19 mouse cellular contexts compared by ENCODE assay signal in the genomic region with DNA sequence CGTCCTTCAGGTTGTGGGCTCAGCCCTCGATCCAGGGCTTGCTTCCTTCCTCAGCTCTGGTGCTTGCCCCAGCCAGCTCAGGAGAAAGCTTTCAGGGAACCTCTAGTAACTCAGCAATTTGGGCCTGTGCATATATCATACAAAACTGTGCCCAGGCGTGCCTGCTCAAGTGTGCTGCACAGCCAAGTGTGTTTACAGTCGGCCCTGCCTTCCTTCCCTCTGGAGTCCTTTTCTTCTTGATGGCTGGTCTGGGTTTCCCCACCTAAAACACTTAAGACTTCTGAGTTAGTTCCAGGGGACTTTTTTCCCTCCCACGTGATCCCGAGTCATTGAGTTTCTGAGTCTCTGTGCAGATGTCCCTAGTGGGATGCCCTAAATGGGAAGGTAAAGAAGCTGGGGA.
"Had no signal": no experiment of that assay in that cellular context is flagged by ENCODE, and none has a peak within 500 bp of the region (broad histone marks: within the 10 kb centered on the region; RNA-seq: fewer than 3 reads in every experiment).

No protein-coding gene starts in this region.

- H3K4me1 ChIP-seq: limb, embryonic 12.5 days had no signal

- H3K9me3 ChIP-seq: limb, embryonic 12.5 days; limb, embryonic 15.5 days; megakaryocyte, embryonic 14.5 days; midbrain, embryonic 10.5 days; midbrain, embryonic 13.5 days had no signal

- DNase-seq: kidney, adult 18-20 months; kidney, adult 9 months; kidney, postnatal 14 days; kidney, postnatal 4 days; left cerebral cortex, postnatal 4 days; lung, embryonic 14.5 days; thymus, adult 2 months; thymus, postnatal 14 days; thymus, postnatal 4 days had no signal

- H3K27me3 ChIP-seq: limb, embryonic 12.5 days; limb, embryonic 15.5 days; midbrain, embryonic 13.5 days had no signal

- H3K4me2 ChIP-seq: limb, embryonic 12.5 days; limb, embryonic 15.5 days; liver, embryonic 11.5 days; lung, embryonic 14.5 days; midbrain, embryonic 13.5 days had no signal

- H3K27ac ChIP-seq: limb, embryonic 12.5 days; limb, embryonic 15.5 days; liver, embryonic 14.5 days; midbrain, embryonic 10.5 days; midbrain, embryonic 13.5 days had no signal

- ATAC-seq: inflammation-experienced regulatory T-cells, adult 6 months; intestine, embryonic 16.5 days; midbrain, embryonic 13.5 days had no signal

- H3K9ac ChIP-seq: limb, embryonic 12.5 days; limb, embryonic 15.5 days; liver, embryonic 14.5 days; liver, postnatal 0 days; lung, embryonic 14.5 days; midbrain, embryonic 13.5 days had no signal

- H3K4me3 ChIP-seq: limb, embryonic 12.5 days; limb, embryonic 15.5 days; megakaryocyte, embryonic 14.5 days; midbrain, embryonic 10.5 days; midbrain, embryonic 13.5 days had no signal
